Mouse (Mus musculus): ENCODE measurements around the gene Rnf126. TPM values are rescaled to one million over a fixed set of nuclear protein-coding genes. Genes with fewer than 3 reads are reported as not detected.
"Not testable (repeated sequence)": the region's sequence is repeated elsewhere in the genome, so short reads cannot be mapped to it uniquely, and the experiment has no call there.

Rnf126 gene
- polyA plus RNA-seq, 1 experiment from 2014 or later = 74.2 TPM

- H3K9me3 ChIP-seq (ENCODE audit: control insufficient read depth, low read length); H3K4me3 ChIP-seq (ENCODE audit: low read length); H3K4me2 ChIP-seq (ENCODE audit: low read length); ATAC-seq; H3K27ac ChIP-seq (ENCODE audit: low read depth, low read length); H3K9ac ChIP-seq (ENCODE audit: low read depth, low read length); H3K27me3 ChIP-seq (replicated peaks; ENCODE audit: control insufficient read depth, insufficient read depth, low read length): not testable (repeated sequence)
- 96% methylated on average over 1 of the region's 1 CpGs for WGBS
- Histone ChIP-seq H3K36me3 (ENCODE audit: control insufficient read depth, insufficient read depth, low read length) (peaks cover 50% of the 10 kb centered on the region), H3K4me1 (ENCODE audit: control insufficient read depth, insufficient read depth, low read depth, low read length) (peaks cover 18% of the 10 kb centered on the region)
Measured at GRCm38 (mm10) chr10:79759675-79760074, 7.1 kb downstream of the Rnf126 start.

- Histone ChIP-seq H3K27ac (ENCODE audit: low read depth, low read length) (no peak overlapping the region), H3K27me3 (replicated peaks; ENCODE audit: control insufficient read depth, insufficient read depth, low read length) (no peaks in the 10 kb centered on the region), H3K4me3 (ENCODE audit: low read length) (no peak overlapping the region), H3K9ac (ENCODE audit: low read depth, low read length) (no peak overlapping the region), H3K4me1 (ENCODE audit: control insufficient read depth, insufficient read depth, low read depth, low read length) (peaks cover 10% of the 10 kb centered on the region), H3K4me2 (ENCODE audit: low read length) (no peak overlapping the region), H3K9me3 (ENCODE audit: control insufficient read depth, low read length) (no peaks in the 10 kb centered on the region), H3K36me3 (ENCODE audit: control insufficient read depth, insufficient read depth, low read length) (peaks cover 42% of the 10 kb centered on the region)
- 89% methylated on average over 23 of the region's 24 CpGs for WGBS
- ATAC-seq = no peak; the same call in 1 of the 2 replicates
Measured at GRCm38 (mm10) chr10:79756660-79757059, 10.1 kb downstream of the Rnf126 start.

GRCm38 (mm10) chr10:79755854-79756253 lies 10.9 kb downstream of the Rnf126 start:
- Histone ChIP-seq H3K4me3 (ENCODE audit: low read length) (no peak overlapping the region), H3K9ac (ENCODE audit: low read depth, low read length) (no peak overlapping the region), H3K9me3 (ENCODE audit: control insufficient read depth, low read length) (no peaks in the 10 kb centered on the region), H3K27me3 (replicated peaks; ENCODE audit: control insufficient read depth, insufficient read depth, low read length) (no peaks in the 10 kb centered on the region), H3K27ac (ENCODE audit: low read depth, low read length) (no peak overlapping the region), H3K4me1 (ENCODE audit: control insufficient read depth, insufficient read depth, low read depth, low read length) (peaks cover 10% of the 10 kb centered on the region), H3K36me3 (ENCODE audit: control insufficient read depth, insufficient read depth, low read length) (peaks cover 34% of the 10 kb centered on the region), H3K4me2 (ENCODE audit: low read length) (no peak overlapping the region)
- ATAC-seq = no peak
- 84% methylated on average over 3 of the region's 3 CpGs for WGBS

- H3K27me3 ChIP-seq (replicated peaks; ENCODE audit: control insufficient read depth, insufficient read depth, low read length) = no peaks in the 10 kb centered on the region
- WGBS = 1% methylated on average over 29 of the region's 36 CpGs
- peak within 1 kb of the TSS; percentile 65 for H3K9ac ChIP-seq (ENCODE audit: low read depth, low read length)
- H3K4me2 ChIP-seq (ENCODE audit: low read length) = peak within 1 kb of the TSS; percentile 88
- H3K27ac ChIP-seq (ENCODE audit: low read depth, low read length) = no peak within 1 kb of the TSS
- ATAC-seq = peak; percentile 84
- peaks cover 10% of the 10 kb centered on the region for H3K4me1 ChIP-seq (ENCODE audit: control insufficient read depth, insufficient read depth, low read depth, low read length)
- no peaks in the 10 kb centered on the region for H3K9me3 ChIP-seq (ENCODE audit: control insufficient read depth, low read length)
- H3K36me3 ChIP-seq (ENCODE audit: control insufficient read depth, insufficient read depth, low read length) = peaks cover 30% of the 10 kb centered on the region
- peak within 1 kb of the TSS; percentile 52 for H3K4me3 ChIP-seq (ENCODE audit: low read length)
Measured at GRCm38 (mm10) chr10:79754856-79755516, 11.8 kb downstream of the Rnf126 start, which contains the start of gene Fgf22. Gene Fgf22 (plus strand): TSS chr10:79755076.

- WGBS = 78% methylated on average over 6 of the region's 6 CpGs
- Histone ChIP-seq H3K9ac (ENCODE audit: low read depth, low read length) (no peak overlapping the region), H3K36me3 (ENCODE audit: control insufficient read depth, insufficient read depth, low read length) (peaks cover 1% of the 10 kb centered on the region; the same call in 1 of the 2 replicates), H3K4me1 (ENCODE audit: control insufficient read depth, insufficient read depth, low read depth, low read length) (peaks cover 9% of the 10 kb centered on the region), H3K4me2 (ENCODE audit: low read length) (no peak overlapping the region), H3K27me3 (replicated peaks; ENCODE audit: control insufficient read depth, insufficient read depth, low read length) (no peaks in the 10 kb centered on the region), H3K9me3 (ENCODE audit: control insufficient read depth, low read length) (no peaks in the 10 kb centered on the region), H3K4me3 (ENCODE audit: low read length) (no peak overlapping the region), H3K27ac (ENCODE audit: low read depth, low read length) (no peak overlapping the region)
- no peak for ATAC-seq
Measured at GRCm38 (mm10) chr10:79748496-79748895, 18.3 kb downstream of the Rnf126 start.

- peaks cover 17% of the 10 kb centered on the region for H3K36me3 ChIP-seq (ENCODE audit: control insufficient read depth, insufficient read depth, low read length)
- H3K4me2 ChIP-seq (ENCODE audit: low read length) = peak overlapping the region; percentile 67
- peak overlapping the region; percentile 48; the same call in 1 of the 2 replicates for H3K9ac ChIP-seq (ENCODE audit: low read depth, low read length)
- no peaks in the 10 kb centered on the region for H3K9me3 ChIP-seq (ENCODE audit: control insufficient read depth, low read length)
- no peaks in the 10 kb centered on the region for H3K27me3 ChIP-seq (replicated peaks; ENCODE audit: control insufficient read depth, insufficient read depth, low read length)
- H3K27ac ChIP-seq (ENCODE audit: low read depth, low read length) = no peak overlapping the region
- WGBS = 26% methylated on average over 6 of the region's 6 CpGs
- H3K4me1 ChIP-seq (ENCODE audit: control insufficient read depth, insufficient read depth, low read depth, low read length) = peaks cover 9% of the 10 kb centered on the region
- peak; percentile 61 for ATAC-seq
- peak overlapping the region; percentile 30 for H3K4me3 ChIP-seq (ENCODE audit: low read length)
Measured at GRCm38 (mm10) chr10:79746774-79747151, 20.0 kb downstream of the Rnf126 start.

GRCm38 (mm10) chr10:79745898-79746773 lies 20.6 kb downstream of the Rnf126 start, which contains the start of gene Polrmt:
Gene Polrmt (minus strand): TSS chr10:79746581.
- ATAC-seq = peak; percentile 96
- H3K27ac ChIP-seq (ENCODE audit: low read depth, low read length) = 0 out of 2 replicates have a peak within 1 kb of the TSS, but pooled peaks have one; percentile 2
- H3K9ac ChIP-seq (ENCODE audit: low read depth, low read length) = peak within 1 kb of the TSS; percentile 70
- peak within 1 kb of the TSS; percentile 67 for H3K4me2 ChIP-seq (ENCODE audit: low read length)
- H3K36me3 ChIP-seq (ENCODE audit: control insufficient read depth, insufficient read depth, low read length) = peaks cover 23% of the 10 kb centered on the region
- H3K27me3 ChIP-seq (replicated peaks; ENCODE audit: control insufficient read depth, insufficient read depth, low read length) = no peaks in the 10 kb centered on the region
- H3K4me3 ChIP-seq (ENCODE audit: low read length) = peak within 1 kb of the TSS; percentile 66
- 3% methylated on average over 37 of the region's 38 CpGs for WGBS
- peaks cover 9% of the 10 kb centered on the region for H3K4me1 ChIP-seq (ENCODE audit: control insufficient read depth, insufficient read depth, low read depth, low read length)
- no peaks in the 10 kb centered on the region for H3K9me3 ChIP-seq (ENCODE audit: control insufficient read depth, low read length)

GRCm38 (mm10) chr10:79745411-79745810 lies 21.3 kb downstream of the Rnf126 start:
- Histone ChIP-seq H3K36me3 (ENCODE audit: control insufficient read depth, insufficient read depth, low read length) (peaks cover 30% of the 10 kb centered on the region), H3K4me2 (ENCODE audit: low read length) (peak overlapping the region; percentile 67), H3K27ac (ENCODE audit: low read depth, low read length) (no peak overlapping the region), H3K9ac (ENCODE audit: low read depth, low read length) (no peak overlapping the region), H3K4me1 (ENCODE audit: control insufficient read depth, insufficient read depth, low read depth, low read length) (peaks cover 9% of the 10 kb centered on the region), H3K4me3 (ENCODE audit: low read length) (peak overlapping the region; percentile 66; the same call in 1 of the 2 replicates), H3K27me3 (replicated peaks; ENCODE audit: control insufficient read depth, insufficient read depth, low read length) (no peaks in the 10 kb centered on the region), H3K9me3 (ENCODE audit: control insufficient read depth, low read length) (peaks cover 7% of the 10 kb centered on the region; the same call in 1 of the 2 replicates)
- WGBS = 94% methylated on average over 3 of the region's 3 CpGs
- ATAC-seq = no peak

Data from hindbrain, embryonic 16.5 days (tissue).